9 mouse cellular contexts compared by ENCODE assay signal in the genomic region with DNA sequence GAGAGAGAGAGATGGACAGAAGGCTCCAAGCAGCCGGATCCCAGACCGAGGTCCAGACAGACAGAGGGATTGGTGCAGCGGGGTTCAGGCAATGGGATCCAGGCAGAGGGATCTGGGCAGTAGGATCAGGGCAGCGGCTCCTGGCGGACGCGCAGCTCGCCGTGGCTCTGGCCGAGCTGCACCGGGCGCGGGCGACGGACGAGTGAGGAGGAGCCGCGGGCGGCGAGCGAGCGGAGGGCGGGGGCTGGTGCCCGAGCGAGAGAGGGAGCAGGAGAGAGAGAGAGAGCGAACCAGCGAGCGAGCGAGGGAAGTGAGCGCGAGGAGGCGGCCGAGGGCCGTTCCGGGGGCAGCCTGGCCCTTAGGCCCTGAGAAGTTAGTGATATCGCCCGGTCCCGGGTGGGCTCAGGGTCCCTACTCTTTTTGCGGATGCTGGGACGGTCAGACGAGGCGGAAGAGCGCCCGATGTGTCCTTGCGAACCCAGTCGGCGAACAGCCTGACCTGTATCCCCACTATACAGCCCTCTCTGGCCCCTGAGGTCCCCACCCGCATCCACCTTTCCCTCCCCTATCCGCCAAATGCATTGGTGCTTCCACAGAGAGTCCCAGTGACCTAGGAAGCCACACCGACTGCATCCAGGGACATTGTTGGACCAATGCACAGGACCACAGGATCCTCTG. TPM values are rescaled to one million over a fixed set of nuclear protein-coding genes. Genes with fewer than 3 reads are reported as not detected.
DNase-seq lines count a peak whose midpoint lies in the region; ATAC-seq lines count a peak whose summit lies in the region.
"Had no signal": no experiment of that assay in that cellular context is flagged by ENCODE, and none has a peak within 500 bp of the region (broad histone marks: within the 10 kb centered on the region; RNA-seq: fewer than 3 reads in every experiment).

A gene (minus strand): TSS at position 193 of the 678 bp plus-strand sequence.

- H3K27ac ChIP-seq in forebrain, embryonic 15.5 days (replicated peaks) = peak within 1 kb of the TSS; percentile 90
- peak within 1 kb of the TSS; percentile 30; the same call in 1 of the 2 replicates for H3K27ac ChIP-seq in intestine, embryonic 14.5 days (ENCODE audit: low read depth)
- H3K27ac ChIP-seq in limb, embryonic 13.5 days = no peak within 1 kb of the TSS
- H3K27ac ChIP-seq in neural tube, embryonic 14.5 days (ENCODE audit: low read depth, low read length) = peak within 1 kb of the TSS; percentile 74

- peak; percentile 75 for ATAC-seq in forebrain, embryonic 15.5 days (replicated peaks)
- peak; percentile 42; the same call in 1 of the 2 replicates for ATAC-seq in intestine, embryonic 14.5 days (replicated peaks; ENCODE audit: low FRiP score, low TSS enrichment, low read depth)
- ATAC-seq in limb, embryonic 13.5 days (ENCODE audit: low FRiP score, low read depth) = no peak
- peak; percentile 79 for ATAC-seq in neural tube, embryonic 14.5 days (ENCODE audit: low read depth)
- ATAC-seq in erythroblast, adult 5-6 weeks (replicated peaks; ENCODE audit: low FRiP score, poor library complexity, severe bottlenecking) = no peak

- peaks cover 50% of the 10 kb centered on the region for H3K4me1 ChIP-seq in forebrain, embryonic 15.5 days
- H3K4me1 ChIP-seq in intestine, embryonic 14.5 days (replicated peaks; ENCODE audit: control insufficient read depth, insufficient read depth, low read length) = peaks cover 20% of the 10 kb centered on the region
- peaks cover 22% of the 10 kb centered on the region for H3K4me1 ChIP-seq in limb, embryonic 13.5 days
- H3K4me1 ChIP-seq in neural tube, embryonic 14.5 days (ENCODE audit: control insufficient read depth, insufficient read depth, low read length) = peaks cover 17% of the 10 kb centered on the region

- peak within 1 kb of the TSS; percentile 90 for H3K9ac ChIP-seq in forebrain, embryonic 15.5 days (replicated peaks)
- H3K9ac ChIP-seq in intestine, embryonic 14.5 days (ENCODE audit: low read length) = peak within 1 kb of the TSS; percentile 39
- H3K9ac ChIP-seq in limb, embryonic 13.5 days = peak within 1 kb of the TSS; percentile 48
- H3K9ac ChIP-seq in neural tube, embryonic 14.5 days (replicated peaks; ENCODE audit: low read depth, low read length) = peak within 1 kb of the TSS; percentile 82

- peak; percentile 39 to 64 for DNase-seq in adrenal gland, adult (ENCODE audit: inconsistent age in 2 of 2, low spot score in 1 of 2)
- DNase-seq in adrenal gland, adult 8-10 months = no peak
- peak; percentile 89 for DNase-seq in cerebellum, adult 11 months
- peak; percentile 76 for DNase-seq in intestine, embryonic 14.5 days (ENCODE audit: low spot score)

- no peaks in the 10 kb centered on the region for H3K36me3 ChIP-seq in forebrain, embryonic 15.5 days
- no peaks in the 10 kb centered on the region for H3K36me3 ChIP-seq in intestine, embryonic 14.5 days (ENCODE audit: control insufficient read depth, insufficient read depth, low read length)
- no peaks in the 10 kb centered on the region for H3K36me3 ChIP-seq in limb, embryonic 13.5 days
- H3K36me3 ChIP-seq in neural tube, embryonic 14.5 days (ENCODE audit: control insufficient read depth, insufficient read depth, low read length) = no peaks in the 10 kb centered on the region

- peak within 1 kb of the TSS; percentile 56 for H3K4me2 ChIP-seq in forebrain, embryonic 15.5 days (replicated peaks)
- H3K4me2 ChIP-seq in intestine, embryonic 14.5 days (ENCODE audit: low read length) = peak within 1 kb of the TSS; percentile 66
- peak within 1 kb of the TSS; percentile 64 for H3K4me2 ChIP-seq in limb, embryonic 13.5 days (replicated peaks)
- H3K4me2 ChIP-seq in neural tube, embryonic 14.5 days (ENCODE audit: low read depth, low read length) = peak within 1 kb of the TSS; percentile 88

- H3K27me3 ChIP-seq in forebrain, embryonic 15.5 days = no peaks in the 10 kb centered on the region
- peaks cover 38% of the 10 kb centered on the region for H3K27me3 ChIP-seq in intestine, embryonic 14.5 days (replicated peaks; ENCODE audit: control insufficient read depth, insufficient read depth, low read length)
- peaks cover 100% of the 10 kb centered on the region for H3K27me3 ChIP-seq in limb, embryonic 13.5 days
- H3K27me3 ChIP-seq in neural tube, embryonic 14.5 days (ENCODE audit: control insufficient read depth, insufficient read depth, low read length) = no peaks in the 10 kb centered on the region

- under 1% methylated on average over 50 of the region's 50 CpGs for WGBS in forebrain, embryonic 15.5 days
- under 1% methylated on average over 39 of the region's 50 CpGs for WGBS in intestine, embryonic 14.5 days
- WGBS in limb, embryonic 13.5 days = 1% methylated on average over 50 of the region's 50 CpGs
- WGBS in neural tube, embryonic 14.5 days = under 1% methylated on average over 34 of the region's 50 CpGs

- H3K9me3 ChIP-seq in forebrain, embryonic 15.5 days = no peaks in the 10 kb centered on the region
- H3K9me3 ChIP-seq in intestine, embryonic 14.5 days (ENCODE audit: control insufficient read depth, low read length) = no peaks in the 10 kb centered on the region
- H3K9me3 ChIP-seq in limb, embryonic 13.5 days = no peaks in the 10 kb centered on the region
- no peaks in the 10 kb centered on the region for H3K9me3 ChIP-seq in neural tube, embryonic 14.5 days (ENCODE audit: control insufficient read depth, low read length)

- peak within 1 kb of the TSS; percentile 54 for H3K4me3 ChIP-seq in forebrain, embryonic 15.5 days
- H3K4me3 ChIP-seq in intestine, embryonic 14.5 days (ENCODE audit: low read depth, low read length) = peak within 1 kb of the TSS; percentile 34
- peak within 1 kb of the TSS; percentile 40 for H3K4me3 ChIP-seq in limb, embryonic 13.5 days
- peak within 1 kb of the TSS; percentile 77 for H3K4me3 ChIP-seq in neural tube, embryonic 14.5 days (ENCODE audit: low read depth, low read length)

RNA-seq across cellular contexts. Expression of the gene that starts here (rescaled TPM):
- total RNA-seq in adrenal gland, adult 8-10 months (2022) = 10 to 100 TPM in 1 of 4 experiments, 1 to 10 TPM in 3; 5.5 to 10.8 (median 7.5) TPM
- polyA plus RNA-seq in forebrain, embryonic 15.5 days (2015; fragmentation: Nextera tagmentation; extraction: Ambion mirVana) = 33.1 and 33.3 TPM in 2 replicates
- 2.4 and 2.7 TPM in 2 replicates for polyA plus RNA-seq in intestine, embryonic 14.5 days (2014; fragmentation: Nextera tagmentation; extraction: Ambion mirVana)
- polyA plus RNA-seq in limb, embryonic 13.5 days (2015; fragmentation: Nextera tagmentation; extraction: Ambion mirVana) = 0.25 and 0.40 TPM in 2 replicates
- polyA plus RNA-seq in neural tube, embryonic 14.5 days (2014; fragmentation: Nextera tagmentation; extraction: Ambion mirVana) = 27.6 and 30.4 TPM in 2 replicates
- not detected in 2 replicates for total RNA-seq in erythroblast, adult 5-6 weeks (2015; ENCODE audit: low replicate concordance)
- total RNA-seq in erythroblast, adult 5-6 weeks (2017; ENCODE audit: low replicate concordance) = not detected in 2 replicates
- total RNA-seq: neutrophil, adult 5-6 weeks had no signal

Comparison
In these comparisons a context has a peak if more than half of its experiments do, and no peak if none do; other contexts are left out.
1. RNA of the gene that starts here (total RNA-seq): 5.5 to 10.8 TPM in adrenal gland, adult 8-10 months; not detected in erythroblast, adult 5-6 weeks; every median in the first group is over 4 times any median in the second.
2. ATAC-seq: peak in forebrain, embryonic 15.5 days (single experiment), intestine, embryonic 14.5 days (single experiment) and neural tube, embryonic 14.5 days (single experiment); none in limb, embryonic 13.5 days (single experiment) and erythroblast, adult 5-6 weeks (single experiment).
3. H3K9ac ChIP-seq: peak in every context shown above with its lines; median percentile 90 in forebrain, embryonic 15.5 days; 82 in neural tube, embryonic 14.5 days; 48 in limb, embryonic 13.5 days; 39 in intestine, embryonic 14.5 days.
4. Peak in every context shown above with its lines, with median percentiles within 50 percentile points of each other: H3K4me2 ChIP-seq and H3K4me3 ChIP-seq.